ENCODE assay signal across 8 mouse cellular contexts in genomic region chr6:37216342-37216763, GRCm38 (mm10).
DNase-seq lines count a peak whose midpoint lies in the region.

No protein-coding gene starts in this region.

- DNase-seq in adrenal gland, adult (ENCODE audit: inconsistent age in 2 of 2, low spot score in 1 of 2), result peak; percentile 47 to 76
- no peak for DNase-seq in adrenal gland, postnatal 4 days (ENCODE audit: low spot score in 2 of 2)
- DNase-seq in urinary bladder, postnatal 25 days (ENCODE audit: low spot score), result peak; percentile 11
- no peak for DNase-seq in urinary bladder, postnatal 10 days (ENCODE audit: low spot score)
- no peak for DNase-seq in heart, embryonic 10.5 days (ENCODE audit: low spot score)
- peak; percentile 69 to 85 for DNase-seq in left cerebral cortex, adult 9 months (ENCODE audit: low spot score in 2 of 2)
- peak; percentile 57 to 76 for DNase-seq in right cerebral cortex, postnatal 36 days (ENCODE audit: low spot score in 2 of 2)
- no peak for DNase-seq in kidney, adult 9 months

- no peak overlapping the region for H3K4me3 ChIP-seq in heart, embryonic 10.5 days

- no peaks in the 10 kb centered on the region for H3K36me3 ChIP-seq in heart, embryonic 10.5 days

- peaks cover 51% of the 10 kb centered on the region for H3K4me1 ChIP-seq in heart, embryonic 10.5 days

- H3K9me3 ChIP-seq in heart, embryonic 10.5 days, result no peaks in the 10 kb centered on the region

- WGBS in heart, embryonic 10.5 days, result 29% methylated on average over 4 of the region's 4 CpGs

- peak overlapping the region; percentile 83 for H3K27ac ChIP-seq in heart, embryonic 10.5 days

- H3K27me3 ChIP-seq in heart, embryonic 10.5 days (ENCODE audit: insufficient read depth, poor library complexity, severe bottlenecking), result no peaks in the 10 kb centered on the region

Comparison
In these comparisons a context has a peak if more than half of its experiments do, and no peak if none do; other contexts are left out.
1. DNase-seq: peak in adrenal gland, adult (2 of 2), urinary bladder, postnatal 25 days (single experiment), left cerebral cortex, adult 9 months (2 of 2) and right cerebral cortex, postnatal 36 days (2 of 2); none in adrenal gland, postnatal 4 days (0 of 2), urinary bladder, postnatal 10 days (single experiment), heart, embryonic 10.5 days (single experiment) and kidney, adult 9 months (single experiment).